8 mouse cellular contexts compared by ENCODE assay signal in the genomic region with DNA sequence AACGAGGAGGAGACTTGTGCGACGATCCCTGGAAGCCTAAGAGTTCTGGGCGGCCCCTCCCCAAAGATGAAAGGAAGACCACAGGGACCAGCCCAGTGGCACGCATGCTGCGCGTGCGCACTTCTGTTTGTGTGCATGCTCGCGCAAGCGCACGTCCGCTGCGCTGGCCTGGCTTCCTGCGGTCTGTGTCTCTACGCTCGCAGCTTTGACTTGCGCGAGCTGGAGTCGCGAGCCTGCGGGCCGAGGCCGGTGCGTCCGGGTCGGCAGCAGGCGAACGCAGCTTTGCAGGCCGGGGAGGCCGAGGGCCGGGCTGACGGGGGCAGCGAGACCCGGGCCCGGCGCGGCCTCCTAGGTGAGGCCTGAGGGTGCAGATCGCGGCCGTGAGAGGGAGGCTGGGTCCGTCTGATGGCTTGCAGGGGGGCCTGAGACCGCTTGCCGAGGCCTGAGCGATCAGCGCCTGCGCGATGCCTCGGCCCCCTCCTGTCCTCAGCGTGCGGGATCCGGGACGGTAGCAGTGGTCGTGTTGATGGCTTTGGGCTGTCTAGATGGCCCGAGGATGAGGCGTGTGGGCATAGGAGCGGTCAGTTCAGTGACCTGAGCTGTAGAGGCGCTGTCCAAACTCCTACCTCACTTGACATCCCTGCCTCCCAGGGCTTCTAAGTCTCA. TPM values are rescaled to one million over a fixed set of nuclear protein-coding genes. Genes with fewer than 3 reads are reported as not detected.
DNase-seq lines count a peak whose midpoint lies in the region; ATAC-seq and TF ChIP-seq lines count a peak whose summit lies in the region.

TSS of gene Zfp12 (plus strand) at position 136 of the 666 bp plus-strand sequence.

- WGBS in forebrain, embryonic 11.5 days, result under 1% methylated on average over 58 of the region's 58 CpGs
- under 1% methylated on average over 58 of the region's 58 CpGs for WGBS in heart, embryonic 16.5 days
- under 1% methylated on average over 58 of the region's 58 CpGs for WGBS in liver, embryonic 15.5 days (ENCODE audit: insufficient replicate concordance)
- WGBS in neural tube, embryonic 12.5 days, result under 1% methylated on average over 58 of the region's 58 CpGs

- TF ChIP-seq CTCF in CH12.LX (conservative IDR thresholded peaks at IDR 0.05 in 1 of 2, IDR thresholded peaks at IDR 0.05 in 1 of 2; ENCODE audit: low read depth in 2 of 2, low read length in 2 of 2), result no peak; a peak in 1 of 4 replicates

- H3K4me1 ChIP-seq in CH12.LX (ENCODE audit: control insufficient read depth in 1 of 2, insufficient read depth in 2 of 2), result peaks cover 8 to 32% of the 10 kb centered on the region in 2 experiments; a peak in 3 of 4 replicates
- no peaks in the 10 kb centered on the region for H3K4me1 ChIP-seq in forebrain, embryonic 11.5 days (replicated peaks; ENCODE audit: control insufficient read depth, insufficient read depth, low read length)
- H3K4me1 ChIP-seq in heart, embryonic 16.5 days (ENCODE audit: control insufficient read depth, insufficient read depth, low read length), result peaks cover 13% of the 10 kb centered on the region
- peaks cover 24% of the 10 kb centered on the region for H3K4me1 ChIP-seq in liver, embryonic 15.5 days (replicated peaks)
- H3K4me1 ChIP-seq in neural tube, embryonic 12.5 days, result peaks cover 15% of the 10 kb centered on the region

- H3K79me2 ChIP-seq in CH12.LX (replicated peaks; ENCODE audit: control insufficient read depth, extremely low read depth, insufficient read depth, poor library complexity, severe bottlenecking), result 0 out of 2 replicates have a peak, but pooled peaks cover 6% of the 10 kb centered on the region

- peak within 1 kb of the TSS; percentile 73 to 84 (median 77) for H3K4me3 ChIP-seq in CH12.LX (replicated peaks in 1 of 3; ENCODE audit: low read depth in 2 of 3, low read length in 2 of 3, poor library complexity in 1 of 3)
- H3K4me3 ChIP-seq in forebrain, embryonic 11.5 days (ENCODE audit: low read depth, low read length), result peak within 1 kb of the TSS; percentile 87
- H3K4me3 ChIP-seq in heart, embryonic 16.5 days (ENCODE audit: low read length), result peak within 1 kb of the TSS; percentile 89
- H3K4me3 ChIP-seq in liver, embryonic 15.5 days (replicated peaks), result peak within 1 kb of the TSS; percentile 71
- peak within 1 kb of the TSS; percentile 91 for H3K4me3 ChIP-seq in neural tube, embryonic 12.5 days

- peak; percentile 96 for DNase-seq in CH12.LX (ENCODE audit: extremely low read depth)
- DNase-seq in c-Kit-positive CD71-positive TER-119-negative erythroid progenitor cells, embryonic 14.5 days (ENCODE audit: low read depth), result peak; percentile 70
- peak; percentile 97 for DNase-seq in forebrain, embryonic 11.5 days (ENCODE audit: low spot score)
- peak; percentile 95 to 97 for DNase-seq in kidney, postnatal 36 days
- peak; percentile 97 for DNase-seq in telencephalon, adult 2 months (ENCODE audit: low read depth, low spot score)

- no peak for TF ChIP-seq EP300 in CH12.LX (IDR thresholded peaks at IDR 0.05; ENCODE audit: low read length)

- H3K27ac ChIP-seq in CH12.LX (ENCODE audit: insufficient read depth, low read depth), result peak within 1 kb of the TSS; percentile 70
- H3K27ac ChIP-seq in forebrain, embryonic 11.5 days (ENCODE audit: low read depth, low read length), result peak within 1 kb of the TSS; percentile 95
- H3K27ac ChIP-seq in heart, embryonic 16.5 days (ENCODE audit: low read length), result peak within 1 kb of the TSS; percentile 97
- peak within 1 kb of the TSS; percentile 69 for H3K27ac ChIP-seq in liver, embryonic 15.5 days (replicated peaks)
- peak within 1 kb of the TSS; percentile 95 for H3K27ac ChIP-seq in neural tube, embryonic 12.5 days

- peak; percentile 98 for ATAC-seq in forebrain, embryonic 11.5 days (replicated peaks; ENCODE audit: low FRiP score)
- ATAC-seq in heart, embryonic 16.5 days (replicated peaks; ENCODE audit: extremely low read depth, insufficient read depth, low FRiP score), result peak; percentile 99
- peak; percentile 93 for ATAC-seq in liver, embryonic 15.5 days (ENCODE audit: insufficient read depth)
- peak; percentile 98 for ATAC-seq in neural tube, embryonic 12.5 days (ENCODE audit: low FRiP score, low read depth)

- TF ChIP-seq RAD21 in CH12.LX (IDR thresholded peaks at IDR 0.05; ENCODE audit: low read depth, low read length), result no peak; the same call in 1 of the 2 replicates

- H3K36me3 ChIP-seq in CH12.LX (replicated peaks in 1 of 2; ENCODE audit: control insufficient read depth in 1 of 2, insufficient read depth in 1 of 2, low read length in 1 of 2), result peaks cover 14 to 33% of the 10 kb centered on the region in 2 experiments
- H3K36me3 ChIP-seq in forebrain, embryonic 11.5 days (ENCODE audit: control insufficient read depth, insufficient read depth, low read length), result no peaks in the 10 kb centered on the region; the same call in 1 of the 2 replicates
- H3K36me3 ChIP-seq in heart, embryonic 16.5 days (ENCODE audit: control insufficient read depth, insufficient read depth), result peaks cover 17% of the 10 kb centered on the region
- H3K36me3 ChIP-seq in liver, embryonic 15.5 days (replicated peaks), result 0 out of 2 replicates have a peak, but pooled peaks cover 4% of the 10 kb centered on the region
- H3K36me3 ChIP-seq in neural tube, embryonic 12.5 days, result peaks cover 23% of the 10 kb centered on the region

- H3K4me2 ChIP-seq in CH12.LX (ENCODE audit: insufficient read depth, low read depth, poor library complexity, severe bottlenecking), result peak within 1 kb of the TSS; percentile 89
- H3K4me2 ChIP-seq in forebrain, embryonic 11.5 days (ENCODE audit: low read depth, low read length, severe bottlenecking), result peak within 1 kb of the TSS; percentile 94
- H3K4me2 ChIP-seq in heart, embryonic 16.5 days (ENCODE audit: low read depth, low read length), result peak within 1 kb of the TSS; percentile 95
- peak within 1 kb of the TSS; percentile 86 for H3K4me2 ChIP-seq in liver, embryonic 15.5 days
- peak within 1 kb of the TSS; percentile 81 for H3K4me2 ChIP-seq in neural tube, embryonic 12.5 days (replicated peaks)

- peak within 1 kb of the TSS; percentile 89 for H3K9ac ChIP-seq in CH12.LX (ENCODE audit: insufficient read depth, low read depth)
- peak within 1 kb of the TSS; percentile 96 for H3K9ac ChIP-seq in forebrain, embryonic 11.5 days (ENCODE audit: low read length)
- H3K9ac ChIP-seq in heart, embryonic 16.5 days (ENCODE audit: low read length), result peak within 1 kb of the TSS; percentile 98
- H3K9ac ChIP-seq in liver, embryonic 15.5 days, result peak within 1 kb of the TSS; percentile 73
- H3K9ac ChIP-seq in neural tube, embryonic 12.5 days, result peak within 1 kb of the TSS; percentile 95

- TF ChIP-seq POLR2A in CH12.LX (IDR thresholded peaks at IDR 0.05; ENCODE audit: low read depth, low read length), result peak; percentile 92

- in situ Hi-C loops in CH12.LX (cut with MboI; ENCODE audit: low pct_ligation_motif_present, low pct_unique_long_range_greater_than_20kb, low sequenced_read_pairs), result loop anchor here (5.0 kb wide), 1 partner anchor 53 kb away; the partner anchor contains the start of genes Rbak and Spdye4b

- H3K9me3 ChIP-seq in CH12.LX (replicated peaks; ENCODE audit: low read length), result no peaks in the 10 kb centered on the region
- H3K9me3 ChIP-seq in forebrain, embryonic 11.5 days (ENCODE audit: control insufficient read depth, low read length), result no peaks in the 10 kb centered on the region
- no peaks in the 10 kb centered on the region for H3K9me3 ChIP-seq in heart, embryonic 16.5 days (replicated peaks; ENCODE audit: control insufficient read depth, low read length)
- H3K9me3 ChIP-seq in liver, embryonic 15.5 days (replicated peaks), result no peaks in the 10 kb centered on the region
- H3K9me3 ChIP-seq in neural tube, embryonic 12.5 days, result no peaks in the 10 kb centered on the region

- H3K27me3 ChIP-seq in CH12.LX (replicated peaks), result no peaks in the 10 kb centered on the region
- no peaks in the 10 kb centered on the region for H3K27me3 ChIP-seq in forebrain, embryonic 11.5 days (ENCODE audit: control insufficient read depth, insufficient read depth, low read length)
- no peaks in the 10 kb centered on the region for H3K27me3 ChIP-seq in heart, embryonic 16.5 days (ENCODE audit: control insufficient read depth, insufficient read depth, low read length)
- H3K27me3 ChIP-seq in liver, embryonic 15.5 days, result no peaks in the 10 kb centered on the region
- no peaks in the 10 kb centered on the region for H3K27me3 ChIP-seq in neural tube, embryonic 12.5 days (replicated peaks)

- dilution Hi-C loops in CH12.LX (cut with MboI; ENCODE audit: extremely low pct_ligation_motif_present, extremely low pct_unique_long_range_greater_than_20kb, low sequenced_read_pairs), result no loop called here

TF ChIP-seq in CH12.LX, 34 proteins besides CTCF, POLR2A, EP300 and RAD21 (continues in another document):
- TF ChIP-seq GABPA (IDR thresholded peaks at IDR 0.05; ENCODE audit: insufficient replicate concordance, low read depth, low read length) (no peak), ZKSCAN1 (IDR thresholded peaks at IDR 0.05; ENCODE audit: borderline replicate concordance, low read depth, low read length) (0 out of 2 replicates have a peak, but pooled peaks have one; percentile 4), JUN (IDR thresholded peaks at IDR 0.05; ENCODE audit: insufficient read depth, low read depth, low read length) (no peak), MXI1 (IDR thresholded peaks at IDR 0.05; ENCODE audit: low read depth, low read length) (peak; percentile 79), POLR2AphosphoS2 (IDR thresholded peaks at IDR 0.05; ENCODE audit: low read depth, low read length) (peak; percentile 50; the same call in 1 of the 2 replicates), KAT2A (IDR thresholded peaks at IDR 0.05; ENCODE audit: insufficient replicate concordance, low read length) (0 out of 2 replicates have a peak, but pooled peaks have one; percentile 45), UBTF (IDR thresholded peaks at IDR 0.05; ENCODE audit: low read depth, low read length) (peak; percentile 94), IRF4 (IDR thresholded peaks at IDR 0.05; ENCODE audit: low read depth, low read length) (0 out of 2 replicates have a peak, but pooled peaks have one; percentile 48), SMC3 (IDR thresholded peaks at IDR 0.05; ENCODE audit: low read depth, low read length) (no peak), HCFC1 (IDR thresholded peaks at IDR 0.05; ENCODE audit: low read depth, low read length) (peak; percentile 75; the same call in 1 of the 2 replicates), BHLHE40 (IDR thresholded peaks at IDR 0.05; ENCODE audit: low read depth, low read length) (peak; percentile 83), MAX (IDR thresholded peaks at IDR 0.05; ENCODE audit: low read length) (peak; percentile 56)

RNA-seq across cellular contexts. Expression of gene Zfp12, which starts in this region (rescaled TPM):
- total RNA-seq in CH12.LX (2012; rRNA removed), result 12.4 and 12.8 TPM in 2 replicates
- 15.9 and 18.8 TPM in 2 replicates for total RNA-seq in CH12.LX (2014; rRNA removed)
- polyA plus RNA-seq in CH12.LX (2012; ENCODE audit: insufficient read length, low read depth), result 11.2 and 13.1 TPM in 2 replicates
- 30.4 and 31.0 TPM in 2 replicates for polyA plus RNA-seq in forebrain, embryonic 11.5 days (2014; fragmentation: Nextera tagmentation; extraction: Ambion mirVana)
- polyA plus RNA-seq in heart, embryonic 16.5 days (2015; fragmentation: Nextera tagmentation; extraction: Ambion mirVana), result 7.5 and 7.8 TPM in 2 replicates
- polyA plus RNA-seq in liver, embryonic 15.5 days (2015; fragmentation: Nextera tagmentation; extraction: Ambion mirVana), result 1.6 and 1.8 TPM in 2 replicates
- polyA plus RNA-seq in neural tube, embryonic 12.5 days (2016; fragmentation: Nextera tagmentation; extraction: Ambion mirVana), result 28.1 and 29.3 TPM in 2 replicates

Comparison
In these comparisons a context has a peak if more than half of its experiments do, and no peak if none do; other contexts are left out.
1. Peak in every context shown above with its lines: DNase-seq, ATAC-seq, H3K4me3 ChIP-seq and H3K27ac ChIP-seq.